Mouse (Mus musculus) erythroblast, embryonic 14.5 days (primary cell): ENCODE data around the gene Serpina7. TPM values are rescaled to one million over a fixed set of nuclear protein-coding genes. Genes with fewer than 3 reads are reported as not detected.

Experiments used
- H3K27me3 ChIP-seq: 2 replicates; pipeline ENCODE4 v1.6.1; 2012; ENCODE audit warnings: inconsistent platforms; ENCODE audit not compliant: control insufficient read depth
- H3K36me3 ChIP-seq: 2 replicates; pipeline ENCODE4 v1.6.1; 2012; ENCODE audit warnings: mild to moderate bottlenecking, inconsistent platforms; ENCODE audit not compliant: control insufficient read depth
- H3K4me1 ChIP-seq: 2 replicates; pipeline ENCODE4 v1.6.1; 2012; ENCODE audit warnings: inconsistent platforms; ENCODE audit not compliant: control insufficient read depth
- H3K4me3 ChIP-seq: replicated peaks from 2 replicates; pipeline ENCODE3; 2012; ENCODE audit warnings: moderate library complexity, mild to moderate bottlenecking, inconsistent platforms
- H3K9me3 ChIP-seq: 2 replicates; pipeline ENCODE4 v1.6.1; 2012; ENCODE audit warnings: low read length, inconsistent platforms, mixed read lengths; ENCODE audit not compliant: control insufficient read depth
- GATA1 ChIP-seq: IDR thresholded peaks from 2 replicates; pipeline ENCODE4 v1.6.1; 2012; ENCODE audit warnings: low read length, inconsistent platforms, mixed read lengths
- TAL1 ChIP-seq: IDR thresholded peaks from 3 replicates; pipeline ENCODE4 v1.6.1; 2012; ENCODE audit warnings: low read length, inconsistent platforms, mixed read lengths
- polyA plus RNA-seq: library from polyadenylated mRNA; stranded (reverse); fragments of >175 nt; gene quantifications from 2 replicates; pipeline ENCODE4 v1.2.3, GENCODE M21; 2012

The Serpina7 gene
- polyA plus RNA-seq, 1 experiment: not detected

GRCm38 (mm10) chrX:139037666-139038065, 47.4 kb downstream of the Serpina7 start:
- no peak for TF ChIP-seq GATA1
- no peak for TF ChIP-seq TAL1
- no peaks in the 10 kb centered on the region for H3K36me3 ChIP-seq
- no peaks in the 10 kb centered on the region for H3K9me3 ChIP-seq
- H3K27me3 ChIP-seq: no peaks in the 10 kb centered on the region
- H3K4me3 ChIP-seq: no peak overlapping the region
- no peaks in the 10 kb centered on the region for H3K4me1 ChIP-seq

Other genes starting within 250 kb of the Serpina7 start
- 0.01 TPM in 1 of 2 replicates, not detected in the other for gene Nrk, start 170.8 kb downstream of the Serpina7 start, polyA plus RNA-seq
- gene 4930513O06Rik, start 1.0 kb upstream of the Serpina7 start, polyA plus RNA-seq: not detected in 2 replicates
- gene 4933428M09Rik, start 94.0 kb upstream of the Serpina7 start, polyA plus RNA-seq: not detected in 2 replicates
- gene Mum1l1, start 124.8 kb upstream of the Serpina7 start, polyA plus RNA-seq: not detected in 2 replicates
- gene Trap1a, start 248.4 kb upstream of the Serpina7 start, polyA plus RNA-seq: not detected in 2 replicates